Mouse (Mus musculus) kidney, adult 9 months (tissue): ENCODE data around the gene Camk1.

ENCODE experiments used
- DNase-seq: peaks from one replicate; pipeline ENCODE4 v3.0.0; 2022

Camk1 gene

GRCm38 (mm10) chr6:113301350-113301749, 42.4 kb downstream of the Camk1 start:
- DNase-seq, result no peak

GRCm38 (mm10) chr6:113296639-113297038, 47.1 kb downstream of the Camk1 start:
- no peak for DNase-seq

GRCm38 (mm10) chr6:113296046-113296445, 47.7 kb downstream of the Camk1 start:
- no peak for DNase-seq

- no peak for DNase-seq
Observed at GRCm38 (mm10) chr6:113292938-113293337, 50.8 kb downstream of the Camk1 start.

GRCm38 (mm10) chr6:113290346-113290745, 53.4 kb downstream of the Camk1 start:
- DNase-seq, result no peak

GRCm38 (mm10) chr6:113289346-113289745, 54.4 kb downstream of the Camk1 start:
- DNase-seq, result no peak

- DNase-seq, result no peak
Observed at GRCm38 (mm10) chr6:113287236-113287635, 56.5 kb downstream of the Camk1 start.

- DNase-seq, result no peak
Observed at GRCm38 (mm10) chr6:113286316-113286715, 57.5 kb downstream of the Camk1 start.

GRCm38 (mm10) chr6:113284931-113285330, 58.9 kb downstream of the Camk1 start:
- no peak for DNase-seq
